Mouse (Mus musculus): Measurements from ENCODE around the gene Mrap2.

DNA sequence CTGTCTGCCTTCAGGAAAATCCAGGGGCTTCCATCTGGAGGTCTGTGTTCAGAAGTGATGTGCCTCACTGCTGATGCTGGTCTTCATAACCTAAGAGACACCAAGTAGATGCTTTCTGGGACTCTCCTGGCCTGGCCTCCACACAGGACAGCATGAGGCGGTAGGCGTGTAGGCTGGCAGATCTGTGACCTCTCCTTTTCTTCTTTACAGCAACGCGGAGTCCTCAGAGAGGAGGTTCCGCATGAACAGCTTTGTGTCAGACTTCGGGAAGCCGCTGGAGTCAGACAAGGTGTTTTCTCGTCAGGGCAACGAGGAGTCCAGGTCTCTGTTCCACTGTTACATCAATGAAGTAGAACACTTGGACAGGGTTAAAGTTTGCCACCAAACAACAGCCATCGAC, 38.1 kb downstream of the Mrap2 start:
- no peak for TF ChIP-seq POLR2A (IDR thresholded peaks at IDR 0.05; ENCODE audit: low read depth, low read length)
- no peak for TF ChIP-seq CTCF (IDR thresholded peaks at IDR 0.05; ENCODE audit: borderline replicate concordance, insufficient read depth, low read length)

Data from embryonic fibroblast, embryonic 13.5 days (primary cell).